Mouse (Mus musculus) CH12.LX (cell line): ENCODE results near the gene 2310009B15Rik. TPM values are rescaled to one million over a fixed set of nuclear protein-coding genes. Genes with fewer than 3 reads are reported as not detected.

Experiments used
- DNase-seq: peaks from one replicate; pipeline ENCODE4 v3.0.0-alpha.2; 2013; ENCODE audit errors: extremely low read depth
- H3K27ac ChIP-seq: 2 replicates; pipeline ENCODE4 v1.5.1; 2012; ENCODE audit warnings: low read depth, mild to moderate bottlenecking, control low read depth, moderate library complexity; ENCODE audit not compliant: insufficient read depth
- H3K27me3 ChIP-seq: replicated peaks from 2 replicates; pipeline ENCODE3; 2012; ENCODE audit warnings: inconsistent platforms
- H3K36me3 ChIP-seq, 2 experiments: replicated peaks in 1 of 2; 2 replicates each; pipeline versions ENCODE3 to v1.6.1; 2012; ENCODE audit warnings: inconsistent platforms in 1 of 2, low read length in 1 of 2, mild to moderate bottlenecking in 1 of 2, mixed read lengths in 1 of 2, moderate library complexity in 1 of 2; ENCODE audit not compliant: control insufficient read depth in 1 of 2, insufficient read depth in 1 of 2
- H3K4me1 ChIP-seq, 2 experiments: 2 replicates each; pipeline ENCODE4 v1.6.1; 2012; ENCODE audit warnings: inconsistent platforms in 1 of 2, moderate library complexity in 1 of 2; ENCODE audit not compliant: insufficient read depth in 2 of 2, control insufficient read depth in 1 of 2
- H3K4me2 ChIP-seq: 2 replicates; pipeline ENCODE4 v1.6.1; 2012; ENCODE audit warnings: low read depth, mild to moderate bottlenecking, control low read depth; ENCODE audit not compliant: poor library complexity, insufficient read depth, severe bottlenecking
- H3K4me3 ChIP-seq, 3 experiments: fragments of 150-350 bp in 1 of 3; sonication (generic) in 1 of 3; replicated peaks in 1 of 3; 2 replicates each; pipeline versions ENCODE3 to v1.5.1; 2011 to 2012; ENCODE audit warnings: low read depth in 2 of 3, low read length in 2 of 3, mild to moderate bottlenecking in 2 of 3, moderate library complexity in 2 of 3, control low read depth in 1 of 3, improper control_type of control experiment in 1 of 3, inconsistent platforms in 1 of 3, mixed read lengths in 1 of 3; ENCODE audit not compliant: poor library complexity in 1 of 3
- H3K79me2 ChIP-seq: replicated peaks from 2 replicates; pipeline ENCODE4 v1.6.1; 2012; ENCODE audit warnings: mild to moderate bottlenecking, moderate library complexity; ENCODE audit not compliant: control insufficient read depth, poor library complexity, insufficient read depth, severe bottlenecking; ENCODE audit errors: extremely low read depth
- H3K9ac ChIP-seq: 2 replicates; pipeline ENCODE4 v1.6.1; 2012; ENCODE audit warnings: low read depth, mild to moderate bottlenecking, control low read depth, moderate library complexity; ENCODE audit not compliant: insufficient read depth
- H3K9me3 ChIP-seq: replicated peaks from 2 replicates; pipeline ENCODE3; 2012; ENCODE audit warnings: low read length, inconsistent platforms, mixed read lengths
- CTCF ChIP-seq, 2 experiments: IDR thresholded peaks in 1 of 2; conservative IDR thresholded peaks in 1 of 2; 2 replicates each; pipeline ENCODE4 v1.5.1; 2011 to 2012; ENCODE audit warnings: low read depth in 2 of 2, low read length in 2 of 2, improper control_type of control experiment in 1 of 2, inconsistent platforms in 1 of 2, mild to moderate bottlenecking in 1 of 2, moderate library complexity in 1 of 2
- ETS1 ChIP-seq: conservative IDR thresholded peaks from 2 replicates; pipeline ENCODE4 v1.6.1; 2012; ENCODE audit warnings: low read depth, mild to moderate bottlenecking, inconsistent platforms, low read length, improper control_type of control experiment, moderate library complexity
- MEF2A ChIP-seq: IDR thresholded peaks from 2 replicates; pipeline ENCODE4 v1.6.1; 2014; ENCODE audit warnings: low read depth, mild to moderate bottlenecking, inconsistent platforms, low read length, improper control_type of control experiment, borderline replicate concordance
- MYC ChIP-seq: IDR thresholded peaks from 2 replicates; pipeline ENCODE4 v1.6.1; 2011; ENCODE audit warnings: low read depth, mild to moderate bottlenecking, improper control_type of control experiment, low read length
- RAD21 ChIP-seq: IDR thresholded peaks from 2 replicates; pipeline ENCODE4 v1.6.1; 2011; ENCODE audit warnings: low read depth, mild to moderate bottlenecking, low read length, improper control_type of control experiment, moderate library complexity
- SIN3A ChIP-seq: IDR thresholded peaks from 2 replicates; pipeline ENCODE4 v1.6.1; 2012; ENCODE audit warnings: low read length, improper control_type of control experiment, inconsistent platforms
- SMC3 ChIP-seq: IDR thresholded peaks from 2 replicates; pipeline ENCODE4 v1.6.1; 2011; ENCODE audit warnings: low read depth, low read length, improper control_type of control experiment
- TBP ChIP-seq: conservative IDR thresholded peaks from 2 replicates; pipeline ENCODE4 v1.6.1; 2011; ENCODE audit warnings: low read depth, low read length, improper control_type of control experiment
- ZKSCAN1 ChIP-seq: IDR thresholded peaks from 2 replicates; pipeline ENCODE4 v1.6.1; 2012; ENCODE audit warnings: low read depth, inconsistent platforms, low read length, improper control_type of control experiment, borderline replicate concordance
- dilution Hi-C: fragments of 300-500 bp; cut with MboI; formaldehyde crosslinking; loops from 2 replicates; pipeline ENCODE4 v1.14.3; 2020; ENCODE audit warnings: low sequenced_read_pairs; ENCODE audit not compliant: extremely low pct_unique_long_range_greater_than_20kb, extremely low pct_ligation_motif_present
- in situ Hi-C: fragments of 300-500 bp; cut with MboI; formaldehyde crosslinking; loops from 3 replicates; pipeline ENCODE4 v1.14.3; 2019; ENCODE audit warnings: low sequenced_read_pairs, low pct_ligation_motif_present, low pct_unique_long_range_greater_than_20kb, mixed read lengths
- polyA plus RNA-seq: library from polyadenylated mRNA; unstranded; fragments of >175 nt; gene quantifications from 2 replicates; pipeline ENCODE4 v1.2.1, GENCODE M21; 2012; ENCODE audit warnings: low read depth; ENCODE audit not compliant: insufficient read length
- total RNA-seq, 2 experiments: library from RNA; depleted of rRNA; stranded (reverse); fragments of 300-350 nt in 1 of 2; fragments of >200 nt in 1 of 2; gene quantifications; 2 replicates each; pipeline ENCODE4 v1.2.3; 2012 to 2014

The 2310009B15Rik gene
- total and polyA plus RNA-seq, 3 experiments = 17.2 to 39.8 (median 20.0) TPM

GRCm38 (mm10) chr1:138903894-138904293 is 47.2 kb upstream of the 2310009B15Rik start:
- dilution Hi-C loops = no loop called here
- Histone ChIP-seq H3K27ac (no peak overlapping the region), H3K4me2 (no peak overlapping the region), H3K27me3 (no peaks in the 10 kb centered on the region), H3K9me3 (peaks cover 2% of the 10 kb centered on the region), H3K4me3 (no peak overlapping the region), H3K9ac (no peak overlapping the region), H3K79me2 (no peaks in the 10 kb centered on the region), H3K36me3 (no peaks in the 10 kb centered on the region), H3K4me1 (no peaks in the 10 kb centered on the region)
- in situ Hi-C loops = no loop called here
- DNase-seq = no peak
- TF ChIP-seq MYC (no peak), ETS1 (no peak), MEF2A (no peak), TBP (no peak)

GRCm38 (mm10) chr1:138901431-138902117 is 44.9 kb upstream of the 2310009B15Rik start:
- Histone ChIP-seq H3K9me3 (peaks cover 2% of the 10 kb centered on the region), H3K36me3 (no peaks in the 10 kb centered on the region), H3K27me3 (no peaks in the 10 kb centered on the region), H3K4me1 (no peaks in the 10 kb centered on the region), H3K4me3 (no peak overlapping the region), H3K9ac (no peak overlapping the region), H3K4me2 (no peak overlapping the region), H3K27ac (no peak overlapping the region), H3K79me2 (no peaks in the 10 kb centered on the region)
- in situ Hi-C loops (no loop called here), dilution Hi-C loops (no loop called here)
- no peak for TF ChIP-seq SIN3A
- no peak for DNase-seq

GRCm38 (mm10) chr1:138896088-138896487 is 39.4 kb upstream of the 2310009B15Rik start:
- Histone ChIP-seq H3K4me1 (peaks cover 0 to 5% of the 10 kb centered on the region in 2 experiments; a peak in 1 of 4 replicates), H3K9ac (no peak overlapping the region), H3K27me3 (no peaks in the 10 kb centered on the region), H3K36me3 (no peaks in the 10 kb centered on the region), H3K27ac (no peak overlapping the region), H3K9me3 (no peaks in the 10 kb centered on the region), H3K4me2 (no peak overlapping the region), H3K4me3 (no peak overlapping the region), H3K79me2 (no peaks in the 10 kb centered on the region)
- DNase-seq = no peak
- in situ Hi-C loops = no loop called here
- TF ChIP-seq RAD21 = peak; percentile 66
- peak; percentile 50 for TF ChIP-seq SMC3
- peak in 1 of 2 experiments; percentile 59; a peak in 2 of 4 replicates for TF ChIP-seq CTCF (conservative IDR thresholded peaks at IDR 0.05 in 1 of 2, IDR thresholded peaks at IDR 0.05 in 1 of 2; ENCODE audit: low read depth in 2 of 2, low read length in 2 of 2)
- no peak for TF ChIP-seq ZKSCAN1
- dilution Hi-C loops = no loop called here
